Mouse (Mus musculus): ENCODE measurements around the gene Letmd1. TPM values are rescaled to one million over a fixed set of nuclear protein-coding genes. Genes with fewer than 3 reads are reported as not detected.

The Letmd1 gene
- polyA plus RNA-seq, 1 experiment = 35.4 TPM

DNA sequence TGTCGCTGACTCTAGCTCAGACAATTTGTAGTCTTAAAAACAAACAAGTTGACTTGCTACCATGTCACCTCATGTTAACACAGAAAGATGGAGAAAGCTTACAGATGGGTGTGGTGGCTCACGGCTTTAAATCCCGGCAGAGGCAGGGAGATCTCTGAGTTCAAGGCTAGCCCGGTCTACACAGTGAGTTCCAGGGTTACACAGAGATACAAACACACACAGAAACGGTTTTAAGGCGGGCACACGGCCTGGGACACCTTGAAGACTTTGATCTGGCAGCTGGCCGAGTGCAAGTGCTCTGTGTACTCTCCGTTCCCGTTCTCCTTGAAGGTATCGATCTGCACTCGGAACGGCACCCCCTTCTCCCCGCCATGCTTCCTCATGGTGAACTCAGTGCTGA, 51.5 kb downstream of the Letmd1 start:
- H3K27ac ChIP-seq (ENCODE audit: insufficient read depth, low read length) = no peak overlapping the region
- no peaks in the 10 kb centered on the region for H3K4me1 ChIP-seq (ENCODE audit: control insufficient read depth, insufficient read depth, insufficient read length)
- DNase-seq (ENCODE audit: low read depth in 1 of 2, low spot score in 2 of 2) = no peak
- WGBS = 94% methylated on average over 14 of the region's 14 CpGs
- no peaks in the 10 kb centered on the region for H3K27me3 ChIP-seq (ENCODE audit: control insufficient read depth, insufficient read depth, low read length)
- TF ChIP-seq CTCF (IDR thresholded peaks at IDR 0.05; ENCODE audit: extremely low read depth, insufficient read depth, insufficient read length, insufficient replicate concordance) (no peak), POLR2A (IDR thresholded peaks at IDR 0.05; ENCODE audit: low read depth, low read length) (no peak)
- no peak overlapping the region for H3K4me3 ChIP-seq (ENCODE audit: extremely low read depth, insufficient read depth, insufficient read length)
- H3K36me3 ChIP-seq (ENCODE audit: control insufficient read depth, insufficient read depth, low read length) = 0 out of 2 replicates have a peak, but pooled peaks cover 2% of the 10 kb centered on the region

GRCm38 (mm10) chr15:100525405-100525804, 56.6 kb downstream of the Letmd1 start:
- no peaks in the 10 kb centered on the region for H3K4me1 ChIP-seq (ENCODE audit: control insufficient read depth, insufficient read depth, insufficient read length)
- no peak overlapping the region for H3K4me3 ChIP-seq (ENCODE audit: extremely low read depth, insufficient read depth, insufficient read length)
- 93% methylated on average over 14 of the region's 14 CpGs for WGBS
- TF ChIP-seq CTCF (IDR thresholded peaks at IDR 0.05; ENCODE audit: extremely low read depth, insufficient read depth, insufficient read length, insufficient replicate concordance) (no peak), POLR2A (IDR thresholded peaks at IDR 0.05; ENCODE audit: low read depth, low read length) (no peak)
- DNase-seq (ENCODE audit: low read depth in 1 of 2, low spot score in 2 of 2) = no peak
- no peak overlapping the region for H3K27ac ChIP-seq (ENCODE audit: insufficient read depth, low read length)
- H3K36me3 ChIP-seq (ENCODE audit: control insufficient read depth, insufficient read depth, low read length) = no peaks in the 10 kb centered on the region
- no peaks in the 10 kb centered on the region for H3K27me3 ChIP-seq (ENCODE audit: control insufficient read depth, insufficient read depth, low read length)

DNA sequence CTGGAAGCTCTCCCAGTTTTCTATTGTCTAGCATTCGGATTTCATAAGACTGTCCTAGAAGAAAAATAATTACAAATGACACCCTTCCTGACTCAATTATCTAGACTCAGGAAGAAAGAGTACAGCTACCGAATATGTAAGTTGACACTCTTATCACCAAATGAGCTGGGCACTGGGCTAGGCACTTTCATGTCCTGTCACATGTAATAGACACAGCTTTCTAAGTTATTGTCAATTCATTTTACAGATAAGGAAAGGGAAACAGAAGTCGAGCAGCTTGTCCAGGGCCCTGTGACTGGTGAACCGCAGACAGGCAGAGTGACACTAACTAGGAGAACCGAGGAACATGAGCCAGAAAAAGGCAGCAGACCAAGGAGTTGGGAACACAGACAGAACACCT, 59.1 kb downstream of the Letmd1 start:
- no peak for TF ChIP-seq CTCF (IDR thresholded peaks at IDR 0.05; ENCODE audit: extremely low read depth, insufficient read depth, insufficient read length, insufficient replicate concordance)
- TF ChIP-seq POLR2A (IDR thresholded peaks at IDR 0.05; ENCODE audit: low read depth, low read length) = no peak
- H3K4me1 ChIP-seq (ENCODE audit: control insufficient read depth, insufficient read depth, insufficient read length) = no peaks in the 10 kb centered on the region
- 79% methylated on average over 5 of the region's 5 CpGs for WGBS
- H3K4me3 ChIP-seq (ENCODE audit: extremely low read depth, insufficient read depth, insufficient read length) = no peak overlapping the region
- H3K27me3 ChIP-seq (ENCODE audit: control insufficient read depth, insufficient read depth, low read length) = no peaks in the 10 kb centered on the region
- no peak overlapping the region for H3K27ac ChIP-seq (ENCODE audit: insufficient read depth, low read length)
- no peaks in the 10 kb centered on the region for H3K36me3 ChIP-seq (ENCODE audit: control insufficient read depth, insufficient read depth, low read length)
- no peak for DNase-seq (ENCODE audit: low read depth in 1 of 2, low spot score in 2 of 2)

Other genes starting within 250 kb of the Letmd1 start
- 44.5 and 54.6 TPM in 2 replicates for gene Atf1, start 241.2 kb upstream of the Letmd1 start, polyA plus RNA-seq (2012; rRNA removed)
- gene Tmprss12, start 188.2 kb upstream of the Letmd1 start, polyA plus RNA-seq (2012; rRNA removed) = not detected in 2 replicates
- 13.6 and 16.9 TPM in 2 replicates for gene Mettl7a1, start 164.9 kb upstream of the Letmd1 start, polyA plus RNA-seq (2012; rRNA removed)
- gene Mettl7a3, start 134.1 kb upstream of the Letmd1 start, polyA plus RNA-seq (2012; rRNA removed) = 0.08 TPM in 1 of 2 replicates, not detected in the other
- not detected in 2 replicates for gene Methig1, start 115.9 kb upstream of the Letmd1 start, polyA plus RNA-seq (2012; rRNA removed)
- not detected in 2 replicates for gene Mettl7a2, start 115.8 kb upstream of the Letmd1 start, polyA plus RNA-seq (2012; rRNA removed)
- not detected in 2 replicates for gene Higd1c, start 104.5 kb upstream of the Letmd1 start, polyA plus RNA-seq (2012; rRNA removed)
- gene Gm5475, start 46.9 kb upstream of the Letmd1 start, polyA plus RNA-seq (2012; rRNA removed) = 0.04 TPM in 1 of 2 replicates, not detected in the other
- 24.9 and 27.4 TPM in 2 replicates for gene Slc11a2, start 44.0 kb upstream of the Letmd1 start, polyA plus RNA-seq (2012; rRNA removed)
- gene Csrnp2, start 26.5 kb downstream of the Letmd1 start, polyA plus RNA-seq (2012; rRNA removed) = 1.7 and 2.0 TPM in 2 replicates
- 3.8 and 4.5 TPM in 2 replicates for gene Tfcp2, start 83.0 kb downstream of the Letmd1 start, polyA plus RNA-seq (2012; rRNA removed)
- gene Pou6f1, start 131.0 kb downstream of the Letmd1 start, polyA plus RNA-seq (2012; rRNA removed) = 31.8 and 38.4 TPM in 2 replicates
- gene Dazap2, start 146.3 kb downstream of the Letmd1 start, polyA plus RNA-seq (2012; rRNA removed) = 612 and 971 TPM in 2 replicates
- gene Smagp, start 167.9 kb downstream of the Letmd1 start, polyA plus RNA-seq (2012; rRNA removed) = 29.2 and 33.1 TPM in 2 replicates
- gene Bin2, start 200.5 kb downstream of the Letmd1 start, polyA plus RNA-seq (2012; rRNA removed) = 101 TPM in 2 replicates
- gene Cela1, start 218.9 kb downstream of the Letmd1 start, polyA plus RNA-seq (2012; rRNA removed) = 5,688 and 5,726 TPM in 2 replicates